Mouse (Mus musculus): ENCODE measurements around the gene Ttc6. TPM values are rescaled to one million over a fixed set of nuclear protein-coding genes. Genes with fewer than 3 reads are reported as not detected.

The Ttc6 gene
- polyA plus RNA-seq, 1 experiment = 0.06 TPM

DNA sequence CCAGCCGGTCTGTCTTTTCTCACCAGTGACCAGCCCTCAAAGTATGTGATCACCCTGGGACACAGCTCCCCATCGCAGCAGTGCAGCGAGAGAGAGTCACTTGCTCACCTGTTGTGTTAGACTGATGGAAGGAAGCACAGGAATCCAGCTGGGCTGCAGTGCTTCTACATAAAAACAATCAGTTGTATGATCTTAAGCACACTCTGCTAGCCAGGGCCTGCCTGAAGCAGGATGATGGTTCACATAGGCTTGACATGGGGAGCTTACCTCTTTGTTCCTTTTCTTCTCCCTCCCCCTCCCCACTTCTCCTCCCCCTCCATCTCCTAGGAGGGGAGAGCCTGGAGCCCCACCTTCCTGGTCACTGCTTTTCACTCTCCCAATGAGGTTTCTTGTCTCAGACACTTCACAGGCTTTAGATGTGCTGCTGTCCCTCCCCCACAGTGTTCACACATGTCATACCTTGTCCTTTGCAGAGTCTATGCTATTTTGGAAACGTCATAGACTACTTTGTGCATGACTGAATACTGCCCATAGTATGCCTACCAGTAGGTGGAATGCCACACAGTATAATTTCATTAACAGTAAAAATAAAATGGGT lies 60.2 kb downstream of the Ttc6 start:
- DNase-seq (ENCODE audit: extremely low spot score in 1 of 2, low spot score in 1 of 2) = no peak

DNA sequence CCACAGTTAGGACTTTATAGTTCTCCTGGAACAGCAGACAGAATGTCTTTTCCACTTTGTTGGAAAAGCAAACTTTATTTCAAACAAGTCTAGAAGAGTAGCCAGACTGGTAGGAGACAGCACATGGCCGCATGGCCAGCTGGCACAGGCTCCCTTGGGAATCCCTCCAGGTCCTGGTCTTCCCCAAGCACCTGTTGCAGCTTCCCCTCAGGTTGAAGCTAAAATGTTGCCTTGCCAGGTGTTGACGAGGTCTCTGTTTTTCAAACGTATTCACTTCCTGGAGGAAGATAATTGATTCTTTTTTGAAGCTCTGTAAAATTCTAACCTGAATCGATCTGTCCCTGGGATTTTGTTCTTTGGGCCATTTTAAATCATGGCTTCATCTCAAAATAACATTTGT lies 86.1 kb downstream of the Ttc6 start:
- no peak for DNase-seq (ENCODE audit: extremely low spot score in 1 of 2, low spot score in 1 of 2)

DNA sequence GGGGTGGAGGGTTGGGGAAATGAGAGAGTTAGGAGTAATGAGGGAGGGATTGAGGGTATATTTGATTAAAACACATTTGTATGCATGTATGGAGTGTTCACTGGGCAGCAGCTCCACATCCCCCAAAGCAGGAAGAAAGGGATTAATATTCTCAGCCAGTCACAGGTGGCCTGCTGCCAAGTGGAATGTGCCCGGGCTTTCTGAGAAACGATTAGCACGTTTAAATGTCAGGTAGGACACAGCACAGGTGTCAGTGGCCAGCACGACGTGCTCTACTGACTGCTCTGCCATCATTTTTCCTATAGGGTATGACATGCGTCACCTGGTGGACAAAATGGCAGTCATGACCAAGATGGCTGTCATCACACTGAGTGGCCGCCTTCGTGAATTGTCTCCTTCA lies 86.8 kb downstream of the Ttc6 start:
- no peak for DNase-seq (ENCODE audit: extremely low spot score in 1 of 2, low spot score in 1 of 2)

DNA sequence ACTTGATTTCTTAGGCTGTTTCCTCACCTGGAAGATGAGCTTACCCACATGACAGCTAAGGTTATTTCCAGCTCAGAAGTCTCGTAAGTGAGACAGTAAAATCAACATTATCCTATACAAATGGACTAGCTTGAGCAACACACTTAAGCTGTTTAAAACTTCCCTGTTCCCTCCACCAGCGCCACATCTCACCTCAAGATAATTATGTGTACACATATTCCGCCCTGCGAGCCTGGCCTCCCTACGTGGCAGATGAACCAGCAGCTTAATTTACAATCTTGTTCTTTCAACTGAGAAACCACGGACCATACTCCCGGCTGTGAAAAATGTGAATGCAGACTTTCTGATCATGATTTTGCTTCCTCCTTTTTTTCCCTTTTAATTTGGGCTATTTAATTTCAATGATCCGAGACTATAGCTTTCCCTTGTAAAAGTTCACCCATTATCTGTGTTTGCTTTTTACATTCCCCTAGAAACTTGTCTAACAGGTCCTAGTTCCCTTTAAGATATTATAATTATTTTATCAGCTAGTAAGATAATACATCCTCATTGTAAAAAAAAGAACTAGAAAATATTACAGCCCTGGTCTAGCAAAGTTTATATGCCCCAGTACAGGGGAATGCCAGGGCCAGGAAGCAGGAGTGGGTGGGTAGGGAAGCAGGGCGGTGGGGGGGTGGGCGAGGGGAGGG lies 99.2 kb downstream of the Ttc6 start:
- DNase-seq (ENCODE audit: extremely low spot score in 1 of 2, low spot score in 1 of 2) = no peak

DNA sequence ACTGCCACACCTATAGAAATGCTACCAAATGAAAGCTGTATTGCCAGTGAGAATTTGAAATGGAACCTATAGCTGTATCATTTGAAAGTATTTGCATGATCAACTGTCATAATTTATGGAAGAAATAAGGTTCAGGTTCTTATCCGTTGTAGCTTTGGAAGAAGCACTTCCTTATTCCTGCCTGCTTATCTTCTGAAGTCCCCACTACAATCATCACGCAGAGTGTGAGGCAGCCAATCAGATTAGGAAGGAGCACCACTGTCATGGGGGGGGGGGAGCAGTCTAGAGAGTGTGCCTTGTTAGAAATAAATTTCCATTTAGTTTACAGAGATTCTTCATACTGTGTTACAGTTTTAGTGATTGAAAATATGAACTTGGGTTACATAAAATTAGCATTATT lies 108.5 kb downstream of the Ttc6 start:
- no peak for DNase-seq (ENCODE audit: extremely low spot score in 1 of 2, low spot score in 1 of 2)

DNA sequence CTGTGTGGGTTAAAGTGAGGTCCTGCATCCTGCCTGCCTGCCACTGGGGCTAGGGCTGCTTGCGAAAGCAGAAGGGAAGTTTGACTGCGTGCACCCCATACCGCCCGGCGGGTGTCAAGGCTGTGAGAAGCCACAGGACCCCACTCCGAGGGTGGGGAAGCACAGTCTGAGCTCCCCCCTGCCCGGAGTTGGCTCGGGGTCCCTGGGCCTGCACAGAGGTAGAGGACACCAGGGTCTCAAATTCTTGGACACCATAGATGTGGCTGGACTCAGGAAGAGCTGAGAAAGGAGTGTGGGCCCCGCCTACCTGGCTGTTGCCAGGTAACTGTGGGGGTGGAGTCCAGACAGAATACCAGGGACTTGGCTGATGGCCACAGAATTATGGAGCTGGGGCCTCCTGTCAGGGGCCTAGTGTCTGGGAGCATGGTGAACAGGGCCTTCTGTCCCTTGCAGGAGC lies 121.1 kb downstream of the Ttc6 start:
- no peak for DNase-seq (ENCODE audit: extremely low spot score in 1 of 2, low spot score in 1 of 2)

DNA sequence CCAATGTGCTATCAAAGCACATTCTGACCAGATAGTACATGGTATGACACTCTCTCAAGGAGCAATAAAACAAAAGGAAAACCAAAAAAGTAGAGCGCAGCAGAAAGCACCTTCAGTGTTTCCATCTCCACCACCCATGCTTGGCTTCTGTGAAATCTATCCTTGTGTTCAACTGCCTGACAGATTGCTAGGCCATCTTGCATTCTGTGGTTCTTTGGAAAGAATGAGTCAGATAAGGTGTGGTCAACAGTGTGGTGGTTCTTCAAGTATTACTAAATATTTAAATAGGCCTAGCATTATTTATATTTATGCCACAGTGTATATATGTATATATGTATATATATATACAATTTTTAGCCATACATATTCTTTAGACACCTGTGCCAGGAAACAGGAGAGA lies 146.1 kb downstream of the Ttc6 start:
- DNase-seq (ENCODE audit: extremely low spot score in 1 of 2, low spot score in 1 of 2) = no peak

DNA sequence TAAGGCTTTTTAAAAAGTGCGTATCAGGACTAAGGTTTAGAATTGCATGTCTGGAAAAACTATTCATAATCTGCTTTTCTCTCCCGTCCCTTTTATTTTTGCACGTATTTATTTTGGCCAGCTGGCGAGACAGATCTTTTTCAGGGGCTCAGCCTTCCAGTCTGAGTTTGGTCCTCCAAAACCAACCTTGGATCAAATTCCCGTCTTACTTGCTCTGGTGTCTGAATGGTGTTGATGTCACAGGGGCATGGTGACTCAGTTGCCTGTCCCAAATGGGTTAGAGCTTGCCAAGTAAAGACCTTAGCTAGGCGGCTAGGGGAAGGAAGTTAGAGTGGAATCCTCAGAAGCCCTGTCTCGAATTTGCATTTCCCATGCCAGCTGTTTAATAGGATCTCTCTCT lies 200.8 kb downstream of the Ttc6 start:
- no peak for DNase-seq (ENCODE audit: extremely low spot score in 1 of 2, low spot score in 1 of 2)

DNA sequence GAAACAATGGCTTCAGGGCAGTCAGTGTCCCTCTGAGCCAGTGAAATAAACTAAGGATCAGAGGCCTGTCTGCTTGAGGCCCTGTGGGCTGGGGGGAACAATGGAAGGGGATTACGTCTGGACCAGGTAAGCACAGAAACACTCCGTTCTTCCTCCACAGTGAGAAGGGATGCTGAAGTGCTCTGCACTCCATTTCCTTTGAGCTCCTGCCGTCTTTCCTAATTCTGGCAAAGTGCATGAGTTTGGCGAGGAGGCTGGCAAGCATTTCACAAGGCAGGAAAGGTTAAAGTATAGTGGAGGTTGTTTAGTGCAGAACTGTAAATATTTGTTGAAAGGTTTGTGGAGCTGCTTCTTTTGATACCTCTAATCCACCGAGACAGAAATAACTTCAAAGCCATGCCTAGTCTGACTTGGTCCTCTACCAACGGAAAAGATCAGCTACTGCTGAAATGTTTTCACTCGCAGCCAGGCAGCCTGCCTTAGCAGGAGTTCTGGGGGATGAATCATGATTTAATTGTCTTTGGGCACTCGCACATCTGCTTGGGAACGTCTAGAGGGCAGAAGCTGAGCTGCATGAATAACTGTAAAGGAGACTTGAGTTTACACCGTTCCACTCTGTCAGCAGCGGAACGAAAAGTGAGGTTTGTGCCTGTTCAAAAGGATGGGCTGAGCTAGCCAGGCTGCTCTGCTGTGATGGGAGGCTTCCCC lies 212.5 kb downstream of the Ttc6 start:
- peak; percentile 4 to 52 for DNase-seq (ENCODE audit: extremely low spot score in 1 of 2, low spot score in 1 of 2)

DNA sequence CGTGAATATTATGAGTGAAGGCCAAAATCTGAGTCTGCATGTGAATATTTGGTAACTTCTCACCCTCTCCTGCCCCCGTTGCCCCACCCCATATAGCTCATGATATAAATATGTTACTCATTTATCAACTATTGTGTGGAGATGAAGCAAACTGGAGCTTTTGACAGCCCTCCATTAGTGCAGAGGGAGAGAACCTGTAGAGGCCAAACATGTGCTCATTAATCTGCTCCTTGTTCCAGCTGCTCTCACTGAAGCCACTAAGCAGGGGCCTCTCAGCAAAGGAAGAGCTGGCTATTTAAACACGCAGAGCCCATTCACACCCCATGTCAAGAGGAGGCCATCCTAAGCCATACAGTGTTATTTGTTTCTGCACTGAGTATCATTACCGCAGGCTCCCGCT lies 218.0 kb downstream of the Ttc6 start:
- DNase-seq (ENCODE audit: extremely low spot score in 1 of 2, low spot score in 1 of 2) = no peak

DNA sequence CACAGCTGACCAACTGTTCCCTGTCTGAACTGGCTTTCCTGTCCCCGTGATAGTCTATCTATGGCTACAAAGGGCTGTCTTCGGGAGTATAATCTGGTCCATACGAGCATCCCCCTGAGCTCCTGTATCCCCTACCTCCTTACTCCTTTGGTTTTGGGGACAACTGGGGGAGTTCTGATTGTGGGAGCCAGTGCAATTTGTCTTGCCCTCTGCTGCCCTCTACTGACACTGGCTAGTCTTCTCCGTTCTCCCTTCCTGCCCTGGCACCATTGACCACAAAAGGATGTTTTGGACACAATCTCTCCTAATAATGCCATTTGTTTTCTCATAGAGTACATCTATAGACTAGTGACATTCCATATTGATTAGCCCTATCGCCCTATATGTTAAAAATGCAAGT lies 223.6 kb downstream of the Ttc6 start:
- peak in 1 of 2 experiments; percentile 52 for DNase-seq (ENCODE audit: extremely low spot score in 1 of 2, low spot score in 1 of 2)

Other genes starting within 250 kb of the Ttc6 start
- gene Foxa1, start 17.2 kb upstream of the Ttc6 start, polyA plus RNA-seq (2012; rRNA removed) = not detected in 2 replicates

All from frontal cortex, adult 2 months (tissue).